Mouse (Mus musculus) MEL-GATA-1-ER (cell line): ENCODE results near the gene Olfr273.
"Not testable (repeated sequence)": the region's sequence is repeated elsewhere in the genome, so short reads cannot be mapped to it uniquely, and the experiment has no call there.

Experiments used
- DNase-seq: peaks from one replicate; pipeline ENCODE4 v3.0.0-alpha.2; 2012; ENCODE audit warnings: low read depth; ENCODE audit errors: extremely low read depth

Gene Olfr273

GRCm38 (mm10) chr4:52859136-52859535 lies at the start of gene Olfr273:
Olfr273 (minus strand) TSS chr4:52859236.
- DNase-seq, result no peak

- no peak for DNase-seq
Measured at GRCm38 (mm10) chr4:52864156-52864555, 5.1 kb upstream of the Olfr273 start.

- no peak for DNase-seq
Measured at GRCm38 (mm10) chr4:52849672-52850071, 9.4 kb downstream of the Olfr273 start.

- DNase-seq, result no peak
Measured at GRCm38 (mm10) chr4:52849039-52849635, 9.9 kb downstream of the Olfr273 start.

GRCm38 (mm10) chr4:52845411-52845810 lies 13.6 kb downstream of the Olfr273 start:
- DNase-seq, result not testable (repeated sequence)

GRCm38 (mm10) chr4:52821375-52821774 lies 37.7 kb downstream of the Olfr273 start:
- DNase-seq, result no peak

- DNase-seq, result no peak
Measured at GRCm38 (mm10) chr4:52814304-52814703, 44.7 kb downstream of the Olfr273 start, which contains the start of gene Olfr275. Olfr275 (plus strand) TSS chr4:52814604.

GRCm38 (mm10) chr4:52811871-52812270 lies 47.2 kb downstream of the Olfr273 start:
- no peak for DNase-seq
